Mouse (Mus musculus) G1E (cell line): ENCODE results near the gene Olfr186.

Source experiments
- CTCF ChIP-seq: IDR thresholded peaks from 2 replicates; pipeline ENCODE4 v1.5.1; 2012; ENCODE audit warnings: low read depth, low read length, inconsistent platforms, mixed read lengths
- GATA1 ChIP-seq: IDR thresholded peaks from 2 replicates; pipeline ENCODE4 v1.6.1; 2012; ENCODE audit warnings: borderline replicate concordance, low read length, inconsistent platforms, mixed read lengths
- POLR2AphosphoS5 ChIP-seq: IDR thresholded peaks from 2 replicates; pipeline ENCODE4 v1.6.1; 2012; ENCODE audit warnings: low read depth, low read length, inconsistent platforms; ENCODE audit not compliant: insufficient replicate concordance
- TAL1 ChIP-seq: conservative IDR thresholded peaks from 2 replicates; pipeline ENCODE4 v1.6.1; 2012; ENCODE audit warnings: low read depth, low read length, inconsistent platforms, mixed read lengths

GRCm38 (mm10) chr16:59045835-59046234 is 15.7 kb upstream of the Olfr186 start:
- TF ChIP-seq CTCF (no peak), POLR2AphosphoS5 (no peak), TAL1 (no peak), GATA1 (no peak)
